Mouse (Mus musculus) hindbrain, postnatal 0 days (tissue): ENCODE measurements at regions not wholly inside any gene's neighbourhood (a gene's known extent, or its start where the extent isn't known, plus 50 kb on each side); places are given as distances from the start of the nearest gene placed in this dataset.

ENCODE experiments used
- ATAC-seq: fragments of 200-750 bp; cut with Nextera tagmentation; 2 replicates; pipeline ENCODE4 v1.8.0; 2017; ENCODE audit warnings: mild to moderate bottlenecking, moderate TSS enrichment, moderate library complexity
- DNase-seq: peaks from one replicate; pipeline ENCODE4 v3.0.0-alpha.2; 2015; ENCODE audit warnings: low spot score
- H3K27ac ChIP-seq: fragments of 300-500 bp; sonication (generic); 2 replicates; pipeline ENCODE4 v1.5.1; 2014; ENCODE audit warnings: mild to moderate bottlenecking
- H3K27me3 ChIP-seq: fragments of 300-500 bp; sonication (generic); 2 replicates; pipeline ENCODE4 v1.6.1; 2014; ENCODE audit warnings: low read length, mixed read lengths; ENCODE audit not compliant: insufficient read depth
- H3K36me3 ChIP-seq: fragments of 300-500 bp; sonication (generic); 2 replicates; pipeline ENCODE4 v1.6.1; 2014; ENCODE audit warnings: low read length, mixed read lengths; ENCODE audit not compliant: insufficient read depth
- H3K4me1 ChIP-seq: fragments of 300-500 bp; sonication (generic); 2 replicates; pipeline ENCODE4 v1.6.1; 2014; ENCODE audit warnings: antibody characterized with exemption, low read length, mixed read lengths; ENCODE audit not compliant: insufficient read depth
- H3K4me2 ChIP-seq: fragments of 300-500 bp; sonication (generic); 2 replicates; pipeline ENCODE4 v1.6.1; 2014; ENCODE audit warnings: low read depth, mild to moderate bottlenecking, low read length, moderate library complexity, mixed read lengths
- H3K4me3 ChIP-seq: fragments of 300-500 bp; sonication (generic); 2 replicates; pipeline ENCODE4 v1.5.1; 2014; ENCODE audit warnings: low read length
- H3K9ac ChIP-seq: fragments of 300-500 bp; sonication (generic); replicated peaks from 2 replicates; pipeline ENCODE4 v1.6.1; 2014; ENCODE audit warnings: mild to moderate bottlenecking, low read length, moderate library complexity, mixed read lengths
- H3K9me3 ChIP-seq: fragments of 300-500 bp; sonication (generic); 2 replicates; pipeline ENCODE4 v1.6.1; 2016; ENCODE audit warnings: low read length, mixed read lengths
- CTCF ChIP-seq: IDR thresholded peaks from 2 replicates; pipeline ENCODE4 v1.5.1; 2016; ENCODE audit warnings: antibody characterized with exemption, control low read depth, low read depth
- WGBS: fragments of 180-500 bp; shearing (Covaris S2); extraction: QIAGEN DNeasy Blood & Tissue Kit; methylation state at CpG from one replicate; pipeline ENCODE4 v1.1.7; 2014; 5-methylcytosine and 5-hydroxymethylcytosine counted together

DNA sequence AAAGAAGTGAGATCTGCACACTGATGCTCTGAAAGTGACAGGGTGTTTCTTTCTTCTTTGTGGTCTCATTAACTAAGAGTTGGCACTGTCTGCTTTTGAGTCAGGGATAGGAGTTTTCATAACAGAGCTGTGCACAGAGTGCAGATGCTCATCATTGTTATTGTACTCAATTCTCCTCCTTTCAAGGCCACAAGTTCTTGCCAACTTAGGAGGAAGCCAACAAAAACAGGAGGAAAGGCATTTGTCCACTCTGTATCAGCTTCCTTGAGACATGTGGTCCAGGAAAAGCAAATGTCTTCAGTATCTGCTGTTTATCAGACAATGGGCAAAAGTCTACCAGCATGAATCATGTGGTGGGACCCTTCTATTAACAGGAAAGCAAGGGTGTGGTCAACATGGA lies 345.1 kb downstream of the Fam181b start:
- Histone ChIP-seq H3K27ac (no peak overlapping the region), H3K9ac (no peak overlapping the region), H3K4me1 (no peaks in the 10 kb centered on the region), H3K36me3 (no peaks in the 10 kb centered on the region), H3K4me3 (no peak overlapping the region), H3K9me3 (no peaks in the 10 kb centered on the region), H3K27me3 (no peaks in the 10 kb centered on the region), H3K4me2 (no peak overlapping the region)
- DNase-seq (no peak), ATAC-seq (no peak)
- TF ChIP-seq CTCF, result no peak

DNA sequence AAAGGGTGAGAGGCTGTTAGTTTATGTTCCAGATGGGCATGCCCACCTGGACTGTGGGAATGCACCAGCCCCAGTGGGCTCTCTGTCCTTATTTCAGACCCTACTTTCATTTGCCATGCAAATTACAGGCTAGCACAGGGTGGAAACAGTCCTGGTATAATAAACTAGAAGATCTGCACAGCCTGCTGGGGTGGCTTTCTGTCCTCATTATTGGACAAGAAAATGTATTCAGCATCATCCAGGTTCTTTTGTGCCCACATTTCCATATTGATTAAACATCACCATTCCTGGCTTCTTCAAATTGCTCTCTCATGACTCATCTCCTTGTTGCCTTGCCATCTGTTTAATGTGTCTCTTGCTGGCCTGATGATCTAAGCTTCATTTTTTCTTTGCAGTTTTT lies 355.4 kb downstream of the Fam181b start:
- DNase-seq (no peak), ATAC-seq (no peak)
- Histone ChIP-seq H3K9ac (no peak overlapping the region), H3K36me3 (no peaks in the 10 kb centered on the region), H3K4me3 (no peak overlapping the region), H3K4me2 (no peak overlapping the region), H3K9me3 (no peaks in the 10 kb centered on the region), H3K27ac (no peak overlapping the region), H3K27me3 (no peaks in the 10 kb centered on the region), H3K4me1 (no peaks in the 10 kb centered on the region)
- TF ChIP-seq CTCF, result no peak

DNA sequence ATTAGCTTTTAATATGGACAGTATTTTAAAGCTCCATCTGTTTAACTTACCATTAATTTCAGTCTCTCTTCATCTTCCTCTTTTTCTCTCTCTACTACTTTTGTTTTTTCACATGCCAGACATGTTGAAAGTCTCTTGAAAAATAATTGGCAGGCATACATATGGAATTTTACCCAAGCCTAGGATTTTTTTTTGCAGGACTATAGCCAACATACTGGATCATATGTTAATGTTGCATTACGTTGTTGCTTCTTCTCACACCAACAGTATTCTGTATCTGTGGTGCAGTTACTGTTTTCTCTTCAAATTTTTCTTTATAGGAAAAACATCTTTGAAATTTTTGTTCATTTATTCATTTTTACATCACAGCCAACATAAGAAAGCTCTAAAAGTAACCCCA lies 374.4 kb downstream of the Fam181b start:
- no peak for ATAC-seq
- no peaks in the 10 kb centered on the region for H3K36me3 ChIP-seq
- no peak overlapping the region for H3K4me3 ChIP-seq
- H3K27me3 ChIP-seq, result no peaks in the 10 kb centered on the region
- no peaks in the 10 kb centered on the region for H3K4me1 ChIP-seq
- no peak overlapping the region for H3K4me2 ChIP-seq
- 83% methylated on average over 1 of the region's 1 CpGs for WGBS
- TF ChIP-seq CTCF, result no peak
- DNase-seq, result no peak
- no peak overlapping the region for H3K27ac ChIP-seq
- H3K9me3 ChIP-seq, result no peaks in the 10 kb centered on the region
- H3K9ac ChIP-seq, result no peak overlapping the region

DNA sequence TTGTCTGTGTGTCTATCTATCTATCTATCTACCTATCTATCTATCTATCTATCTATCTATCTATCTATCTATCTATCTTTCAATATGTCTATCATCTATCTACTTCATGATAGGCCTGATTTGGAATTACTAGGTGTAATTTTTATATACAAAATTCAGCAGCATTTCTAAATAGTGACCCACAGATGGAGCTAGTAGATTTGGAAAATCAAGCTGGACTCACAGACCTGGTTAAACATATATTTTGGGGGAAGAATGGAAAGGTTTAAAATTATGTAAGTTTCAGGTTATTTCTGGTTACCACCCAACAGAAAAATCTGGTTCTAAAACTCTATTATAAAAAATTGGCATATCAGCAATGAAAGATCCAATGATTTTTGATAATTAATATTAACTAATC lies 383.7 kb downstream of the Fam181b start:
- Histone ChIP-seq H3K9me3 (no peaks in the 10 kb centered on the region), H3K27me3 (no peaks in the 10 kb centered on the region), H3K4me2 (no peak overlapping the region), H3K4me3 (no peak overlapping the region), H3K9ac (no peak overlapping the region), H3K4me1 (no peaks in the 10 kb centered on the region), H3K27ac (no peak overlapping the region), H3K36me3 (no peaks in the 10 kb centered on the region)
- DNase-seq (peak; percentile 43), ATAC-seq (no peak)
- TF ChIP-seq CTCF, result peak; percentile 28; the same call in 1 of the 2 replicates

DNA sequence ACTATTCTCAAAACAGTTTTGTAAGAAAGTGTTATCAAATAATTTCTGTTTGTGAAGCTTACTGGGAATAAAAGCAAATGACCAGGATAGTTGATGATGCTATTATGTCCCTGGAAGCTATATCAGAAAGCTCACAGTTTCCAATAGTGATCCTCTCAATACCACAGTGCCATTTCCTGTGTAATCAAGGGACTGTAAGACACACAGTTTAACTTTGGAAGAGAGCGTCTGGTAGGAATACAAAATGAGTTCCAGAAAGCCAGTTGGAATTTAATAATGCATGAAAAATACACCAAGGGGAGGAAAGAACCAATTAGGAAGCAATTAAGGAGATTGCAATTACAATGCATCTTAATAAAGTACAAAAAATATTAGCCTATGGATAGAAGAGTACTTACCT lies 393.7 kb downstream of the Fam181b start:
- no peak overlapping the region for H3K27ac ChIP-seq
- WGBS, result 60% methylated on average over 1 of the region's 1 CpGs
- no peaks in the 10 kb centered on the region for H3K36me3 ChIP-seq
- H3K4me2 ChIP-seq, result no peak overlapping the region
- no peak for ATAC-seq
- no peaks in the 10 kb centered on the region for H3K4me1 ChIP-seq
- H3K9me3 ChIP-seq, result no peaks in the 10 kb centered on the region
- H3K27me3 ChIP-seq, result no peaks in the 10 kb centered on the region
- TF ChIP-seq CTCF, result no peak
- H3K9ac ChIP-seq, result no peak overlapping the region
- DNase-seq, result peak; percentile 23
- H3K4me3 ChIP-seq, result no peak overlapping the region

DNA sequence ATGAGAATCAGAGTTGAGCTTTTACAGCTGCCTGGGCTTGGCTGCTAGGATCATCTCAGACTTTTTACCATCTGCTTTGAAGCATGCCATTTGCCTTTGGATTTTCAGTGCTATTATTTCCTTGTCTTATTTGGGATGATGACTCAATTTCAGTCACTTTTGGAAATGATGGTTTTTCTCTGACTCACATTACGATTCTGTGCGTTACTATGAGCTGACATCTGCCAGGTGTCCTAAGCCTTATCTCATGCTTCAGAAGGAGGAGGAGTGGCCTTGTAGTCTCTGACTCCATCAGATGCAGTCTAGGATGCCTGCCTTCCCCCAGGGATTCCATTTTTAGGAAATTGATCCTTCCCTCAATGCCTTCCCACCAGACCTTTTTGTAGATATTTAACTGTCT lies 431.0 kb downstream of the Fam181b start:
- no peak overlapping the region for H3K4me2 ChIP-seq
- no peaks in the 10 kb centered on the region for H3K36me3 ChIP-seq
- H3K27ac ChIP-seq, result no peak overlapping the region
- no peak overlapping the region for H3K4me3 ChIP-seq
- ATAC-seq (no peak), DNase-seq (no peak)
- H3K9me3 ChIP-seq, result no peaks in the 10 kb centered on the region
- TF ChIP-seq CTCF, result no peak
- H3K9ac ChIP-seq, result no peak overlapping the region
- WGBS, result 78% methylated on average over 2 of the region's 2 CpGs
- no peaks in the 10 kb centered on the region for H3K4me1 ChIP-seq
- no peaks in the 10 kb centered on the region for H3K27me3 ChIP-seq

DNA sequence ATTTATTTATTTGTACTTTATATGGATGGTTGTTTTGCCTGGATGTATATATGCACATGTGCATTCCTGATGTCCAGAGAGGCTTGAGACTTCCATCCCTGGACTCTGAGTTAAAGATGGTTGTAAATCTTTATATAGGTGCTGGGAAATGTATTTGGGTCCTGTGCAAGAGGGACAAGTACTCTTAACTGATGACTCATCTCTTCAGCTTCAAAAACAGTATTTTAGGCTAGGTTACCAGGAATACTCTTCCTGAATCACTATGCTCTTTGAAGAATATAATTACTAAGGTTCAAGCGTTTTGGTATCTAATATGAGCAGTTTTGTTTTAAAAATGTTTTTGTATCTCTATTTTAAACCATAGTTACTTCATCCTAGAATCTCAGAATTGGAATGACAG lies 431.6 kb downstream of the Fam181b start:
- Histone ChIP-seq H3K27ac (no peak overlapping the region), H3K4me1 (no peaks in the 10 kb centered on the region), H3K36me3 (no peaks in the 10 kb centered on the region), H3K9ac (no peak overlapping the region), H3K4me2 (no peak overlapping the region), H3K4me3 (no peak overlapping the region), H3K27me3 (no peaks in the 10 kb centered on the region), H3K9me3 (no peaks in the 10 kb centered on the region)
- ATAC-seq (no peak), DNase-seq (no peak)
- TF ChIP-seq CTCF, result no peak
- 76% methylated on average over 1 of the region's 1 CpGs for WGBS
